Mouse (Mus musculus) kidney, postnatal 0 days (tissue): ENCODE results near the gene Psmd9. TPM values are rescaled to one million over a fixed set of nuclear protein-coding genes. Genes with fewer than 3 reads are reported as not detected.

Source experiments
- ATAC-seq: fragments of 200-750 bp; cut with Nextera tagmentation; replicated peaks from 2 replicates; pipeline ENCODE4 v1.8.0; 2017; ENCODE audit warnings: low read depth, moderate number of reproducible peaks, moderate TSS enrichment, moderate library complexity; ENCODE audit not compliant: low FRiP score
- DNase-seq: peaks from one replicate; pipeline ENCODE4 v3.0.0-alpha.2; 2016; ENCODE audit warnings: low spot score
- H3K27ac ChIP-seq: fragments of 300-500 bp; sonication (generic); 2 replicates; pipeline ENCODE4 v1.5.1; 2014; ENCODE audit warnings: mild to moderate bottlenecking
- H3K27me3 ChIP-seq: fragments of 300-500 bp; sonication (generic); 2 replicates; pipeline ENCODE4 v1.6.1; 2014; ENCODE audit warnings: low read length, mixed read lengths; ENCODE audit not compliant: insufficient read depth
- H3K36me3 ChIP-seq: fragments of 300-500 bp; sonication (generic); 2 replicates; pipeline ENCODE4 v1.6.1; 2014; ENCODE audit warnings: low read length, mixed read lengths; ENCODE audit not compliant: insufficient read depth
- H3K4me1 ChIP-seq: fragments of 300-500 bp; sonication (generic); replicated peaks from 2 replicates; pipeline ENCODE4 v1.6.1; 2014; ENCODE audit warnings: antibody characterized with exemption, low read length, mixed read lengths; ENCODE audit not compliant: insufficient read depth
- H3K4me2 ChIP-seq: fragments of 300-500 bp; sonication (generic); 2 replicates; pipeline ENCODE4 v1.6.1; 2014; ENCODE audit warnings: mild to moderate bottlenecking, low read length, moderate library complexity, mixed read lengths
- H3K4me3 ChIP-seq: fragments of 300-500 bp; sonication (generic); replicated peaks from 2 replicates; pipeline ENCODE4 v1.5.1; 2014; ENCODE audit warnings: low read depth, low read length
- H3K9ac ChIP-seq: fragments of 300-500 bp; sonication (generic); 2 replicates; pipeline ENCODE4 v1.6.1; 2014; ENCODE audit warnings: low read depth, low read length
- H3K9me3 ChIP-seq: fragments of 300-500 bp; sonication (generic); replicated peaks from 2 replicates; pipeline ENCODE4 v1.6.1; 2016; ENCODE audit warnings: low read length, inconsistent platforms, mixed read lengths
- CTCF ChIP-seq: IDR thresholded peaks from 2 replicates; pipeline ENCODE4 v1.5.1; 2016; ENCODE audit warnings: antibody characterized with exemption, low read depth, mild to moderate bottlenecking, moderate library complexity
- WGBS: fragments of 180-500 bp; shearing (Covaris S2); extraction: QIAGEN DNeasy Blood & Tissue Kit; methylation state at CpG from one replicate; pipeline ENCODE4 v1.1.7; 2014; 5-methylcytosine and 5-hydroxymethylcytosine counted together
- polyA plus RNA-seq: library from polyadenylated mRNA; unstranded; fragments of >200 nt; fragmentation: Nextera tagmentation; extraction: Ambion mirVana; gene quantifications from 2 replicates; pipeline ENCODE4 v1.2.1, GENCODE M21; 2015

Gene Psmd9
- polyA plus RNA-seq, 1 experiment from 2014 or later: 77.4 TPM

DNA sequence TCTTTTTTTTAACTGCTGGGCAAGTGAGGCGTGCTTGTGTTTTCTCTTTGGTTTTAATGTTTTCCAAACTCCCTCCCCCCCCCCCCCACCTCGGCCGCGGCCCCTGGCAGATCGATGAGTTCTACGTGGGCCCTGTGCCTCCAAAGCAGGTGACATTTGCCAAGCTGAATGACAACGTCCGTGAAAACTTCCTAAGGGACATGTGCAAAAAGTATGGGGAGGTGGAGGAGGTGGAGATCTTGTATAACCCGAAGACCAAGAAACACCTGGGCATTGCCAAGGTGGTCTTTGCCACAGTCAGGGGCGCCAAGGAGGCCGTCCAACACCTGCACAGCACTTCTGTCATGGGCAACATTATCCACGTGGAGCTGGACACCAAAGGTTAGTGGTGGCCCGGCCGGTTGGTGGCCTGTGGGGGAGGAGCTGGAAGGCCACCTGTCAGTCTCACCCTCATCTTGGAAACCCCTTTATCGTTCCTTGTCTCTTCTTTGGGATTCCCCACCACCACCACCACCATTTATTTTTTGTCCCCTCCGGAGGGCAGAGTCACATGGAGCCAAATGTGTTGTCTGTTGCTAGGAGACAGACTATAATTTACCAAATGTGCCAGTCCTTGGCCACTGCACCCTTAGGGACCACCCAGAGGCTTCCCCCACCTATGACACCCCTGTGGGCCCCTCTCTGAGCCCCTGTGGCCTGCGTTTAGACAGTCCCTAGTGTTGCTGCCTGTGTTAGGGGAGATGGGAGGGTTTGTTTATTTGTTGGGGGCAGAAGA, 25.1 kb upstream of the Psmd9 start:
- DNase-seq (no peak), ATAC-seq (no peak)
- no peak for TF ChIP-seq CTCF
- Histone ChIP-seq H3K27ac (no peak overlapping the region), H3K9me3 (no peaks in the 10 kb centered on the region), H3K36me3 (peaks cover 26% of the 10 kb centered on the region), H3K4me2 (peak overlapping the region; percentile 100), H3K27me3 (no peaks in the 10 kb centered on the region), H3K4me1 (peaks cover 21% of the 10 kb centered on the region), H3K9ac (peak overlapping the region; percentile 98; the same call in 1 of the 2 replicates), H3K4me3 (peak overlapping the region; percentile 87)
- WGBS: 3% methylated on average over 17 of the region's 17 CpGs

DNA sequence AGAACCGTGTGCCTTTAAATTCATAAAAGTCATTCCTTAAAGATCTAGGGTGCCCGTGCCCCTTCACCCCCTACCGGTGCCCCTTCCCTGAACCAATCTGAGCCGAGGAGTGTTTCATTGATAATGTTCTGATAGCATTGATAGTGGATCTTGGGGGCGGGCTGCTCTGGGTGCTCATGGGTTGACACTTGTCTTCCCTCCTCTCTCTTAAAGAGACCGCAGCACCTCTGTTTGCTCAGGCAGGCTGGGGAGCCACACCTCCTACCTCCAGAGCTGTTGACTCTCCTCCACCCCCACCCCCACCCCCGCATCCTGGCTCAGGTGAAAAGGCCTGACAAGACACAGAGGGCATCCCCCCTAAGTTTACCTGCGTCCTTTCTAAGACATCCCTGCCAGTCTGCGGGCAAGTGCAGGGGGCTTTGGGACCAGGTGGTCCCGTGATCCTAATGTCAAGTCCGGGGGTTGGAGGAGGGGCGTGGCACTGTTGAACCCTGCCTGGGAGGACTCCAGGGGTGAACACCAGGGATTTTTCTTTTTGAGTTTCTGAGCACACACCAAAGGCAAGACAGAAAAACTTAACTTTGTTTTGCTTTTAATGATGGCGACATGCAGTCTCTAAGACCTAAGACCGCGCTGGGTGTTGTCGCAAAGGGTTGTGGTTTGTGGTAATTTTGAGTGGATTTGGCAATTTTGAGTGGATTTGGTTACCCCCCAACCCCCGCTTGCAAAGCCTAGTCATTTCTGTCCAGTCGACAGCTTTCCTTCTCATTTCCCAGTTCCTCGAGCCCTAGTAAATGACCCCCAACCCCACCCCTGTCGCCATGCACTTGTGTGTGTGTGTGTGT, 24.2 kb upstream of the Psmd9 start:
- 33% methylated on average over 20 of the region's 20 CpGs for WGBS

DNA sequence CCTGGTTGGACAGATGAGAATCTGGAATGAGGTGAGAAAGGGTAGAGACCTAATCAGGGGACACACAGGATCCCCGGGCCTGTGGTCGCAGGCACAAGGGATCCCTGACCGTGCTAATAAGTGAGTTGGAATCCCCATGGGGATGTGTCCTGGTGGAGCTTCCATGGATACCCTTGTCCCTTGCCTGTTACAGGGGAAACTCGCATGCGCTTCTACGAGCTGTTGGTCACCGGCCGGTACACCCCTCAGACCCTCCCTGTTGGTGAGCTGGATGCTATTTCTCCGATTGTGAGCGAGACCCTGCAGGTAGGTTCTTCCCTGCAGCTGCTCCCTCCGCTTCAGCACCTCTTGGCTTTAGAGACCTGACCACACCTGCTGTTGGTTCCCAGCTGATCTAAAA, 22.9 kb upstream of the Psmd9 start:
- Histone ChIP-seq H3K36me3 (peaks cover 34% of the 10 kb centered on the region), H3K4me1 (peaks cover 40% of the 10 kb centered on the region), H3K9ac (no peak overlapping the region), H3K4me2 (no peak overlapping the region), H3K27me3 (no peaks in the 10 kb centered on the region), H3K27ac (no peak overlapping the region), H3K9me3 (no peaks in the 10 kb centered on the region), H3K4me3 (no peak overlapping the region)
- ATAC-seq: no peak
- WGBS: 88% methylated on average over 11 of the region's 11 CpGs
- DNase-seq: no peak
- TF ChIP-seq CTCF: no peak

More for the DNA sequence above, 24.2 kb upstream of the Psmd9 start:
- ATAC-seq (no peak), DNase-seq (no peak)
- Histone ChIP-seq H3K27me3 (no peaks in the 10 kb centered on the region), H3K9me3 (no peaks in the 10 kb centered on the region), H3K4me1 (peaks cover 29% of the 10 kb centered on the region), H3K4me2 (peak overlapping the region; percentile 100), H3K36me3 (peaks cover 26% of the 10 kb centered on the region), H3K27ac (no peak overlapping the region), H3K4me3 (peak overlapping the region; percentile 87), H3K9ac (0 out of 2 replicates have a peak overlapping the region, but pooled peaks have one; percentile 98)
- TF ChIP-seq CTCF: no peak

DNA sequence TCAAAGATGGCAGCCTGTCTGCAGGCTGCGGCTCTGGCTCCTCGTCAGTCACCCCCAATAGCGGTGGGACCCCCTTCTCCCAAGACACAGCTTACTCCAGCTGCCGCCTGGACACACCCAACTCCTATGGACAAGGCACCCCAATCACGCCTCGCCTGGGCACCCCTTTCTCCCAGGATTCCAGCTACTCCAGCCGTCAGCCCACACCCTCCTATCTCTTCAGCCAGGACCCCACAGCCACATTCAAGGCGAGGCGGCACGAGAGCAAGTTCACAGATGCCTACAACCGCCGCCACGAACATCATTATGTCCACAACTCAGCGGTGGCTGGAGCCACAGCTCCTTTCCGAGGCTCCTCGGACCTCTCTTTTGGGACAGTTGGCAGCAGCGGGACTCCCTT, 21.6 kb upstream of the Psmd9 start:
- WGBS: 87% methylated on average over 17 of the region's 17 CpGs
- no peak for TF ChIP-seq CTCF
- Histone ChIP-seq H3K9ac (no peak overlapping the region), H3K36me3 (peaks cover 44% of the 10 kb centered on the region), H3K27me3 (no peaks in the 10 kb centered on the region), H3K4me2 (no peak overlapping the region), H3K4me3 (no peak overlapping the region), H3K4me1 (peaks cover 43% of the 10 kb centered on the region), H3K27ac (no peak overlapping the region), H3K9me3 (no peaks in the 10 kb centered on the region)
- no peak for DNase-seq
- no peak for ATAC-seq

DNA sequence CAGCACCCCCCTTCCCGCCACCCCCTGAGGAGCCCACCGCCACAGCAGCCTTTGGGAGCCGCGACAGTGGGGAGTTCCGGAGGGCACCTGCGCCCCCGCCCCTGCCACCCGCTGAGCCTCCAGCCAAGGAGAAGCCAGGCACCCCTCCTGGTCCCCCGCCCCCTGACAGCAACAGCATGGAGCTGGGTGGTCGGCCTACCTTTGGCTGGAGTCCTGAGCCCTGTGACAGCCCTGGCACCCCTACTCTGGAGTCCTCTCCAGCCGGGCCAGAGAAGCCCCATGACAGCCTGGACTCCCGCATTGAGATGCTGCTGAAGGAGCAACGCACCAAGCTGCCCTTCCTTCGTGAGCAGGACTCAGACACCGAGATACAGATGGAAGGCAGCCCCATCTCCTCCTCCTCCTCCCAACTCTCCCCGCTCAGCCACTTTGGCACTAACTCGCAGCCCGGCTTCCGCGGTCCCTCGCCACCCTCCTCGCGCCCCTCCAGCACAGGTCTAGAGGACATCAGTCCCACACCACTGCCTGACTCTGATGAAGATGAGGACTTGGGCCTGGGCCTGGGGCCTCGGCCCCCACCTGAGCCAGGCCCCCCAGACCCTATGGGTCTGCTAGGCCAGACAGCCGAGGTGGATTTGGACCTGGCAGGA, 21.0 kb upstream of the Psmd9 start:
- Histone ChIP-seq H3K36me3 (peaks cover 51% of the 10 kb centered on the region), H3K4me3 (no peak overlapping the region), H3K9me3 (no peaks in the 10 kb centered on the region), H3K9ac (no peak overlapping the region), H3K27me3 (no peaks in the 10 kb centered on the region), H3K4me1 (peaks cover 43% of the 10 kb centered on the region), H3K27ac (no peak overlapping the region), H3K4me2 (no peak overlapping the region)
- 86% methylated on average over 25 of the region's 25 CpGs for WGBS
- DNase-seq (no peak), ATAC-seq (no peak)
- TF ChIP-seq CTCF: no peak
